Mouse (Mus musculus): Measurements from ENCODE around the gene Zfand2a. TPM values are rescaled to one million over a fixed set of nuclear protein-coding genes. Genes with fewer than 3 reads are reported as not detected.

The Zfand2a gene
- polyA plus RNA-seq, 1 experiment from 2014 or later = 5.7 TPM

- Histone ChIP-seq H3K4me2 (no peak overlapping the region), H3K36me3 (ENCODE audit: control insufficient read depth, insufficient read depth, low read length) (no peaks in the 10 kb centered on the region), H3K27me3 (replicated peaks; ENCODE audit: control insufficient read depth, insufficient read depth, low read length) (no peaks in the 10 kb centered on the region), H3K4me1 (replicated peaks; ENCODE audit: control insufficient read depth, insufficient read depth, low read length) (peaks cover 5% of the 10 kb centered on the region), H3K9ac (ENCODE audit: low read depth, low read length) (no peak overlapping the region), H3K27ac (ENCODE audit: low read depth, low read length) (no peak overlapping the region), H3K4me3 (ENCODE audit: low read depth, low read length) (no peak overlapping the region), H3K9me3 (ENCODE audit: control insufficient read depth, low read length) (no peaks in the 10 kb centered on the region)
- ATAC-seq (replicated peaks; ENCODE audit: low FRiP score) = no peak
- no peak for DNase-seq (ENCODE audit: low spot score)
- 74% methylated on average over 7 of the region's 7 CpGs for WGBS
Measured at GRCm38 (mm10) chr5:139432747-139433508, 51.4 kb downstream of the Zfand2a start.

- 82% methylated on average over 6 of the region's 6 CpGs for WGBS
- no peaks in the 10 kb centered on the region for H3K27me3 ChIP-seq (replicated peaks; ENCODE audit: control insufficient read depth, insufficient read depth, low read length)
- no peak for ATAC-seq (replicated peaks; ENCODE audit: low FRiP score)
- no peak for DNase-seq (ENCODE audit: low spot score)
- peaks cover 5% of the 10 kb centered on the region for H3K4me1 ChIP-seq (replicated peaks; ENCODE audit: control insufficient read depth, insufficient read depth, low read length)
- no peak overlapping the region for H3K9ac ChIP-seq (ENCODE audit: low read depth, low read length)
- H3K4me3 ChIP-seq (ENCODE audit: low read depth, low read length) = no peak overlapping the region
- H3K36me3 ChIP-seq (ENCODE audit: control insufficient read depth, insufficient read depth, low read length) = no peaks in the 10 kb centered on the region
- H3K9me3 ChIP-seq (ENCODE audit: control insufficient read depth, low read length) = no peaks in the 10 kb centered on the region
- no peak overlapping the region for H3K4me2 ChIP-seq
- no peak overlapping the region for H3K27ac ChIP-seq (ENCODE audit: low read depth, low read length)
Measured at GRCm38 (mm10) chr5:139432333-139432732, 52.0 kb downstream of the Zfand2a start.

GRCm38 (mm10) chr5:139429818-139430341 is 54.5 kb downstream of the Zfand2a start:
- Histone ChIP-seq H3K4me1 (replicated peaks; ENCODE audit: control insufficient read depth, insufficient read depth, low read length) (peaks cover 5% of the 10 kb centered on the region), H3K9me3 (ENCODE audit: control insufficient read depth, low read length) (no peaks in the 10 kb centered on the region), H3K4me2 (no peak overlapping the region), H3K36me3 (ENCODE audit: control insufficient read depth, insufficient read depth, low read length) (no peaks in the 10 kb centered on the region), H3K27ac (ENCODE audit: low read depth, low read length) (no peak overlapping the region), H3K9ac (ENCODE audit: low read depth, low read length) (no peak overlapping the region), H3K4me3 (ENCODE audit: low read depth, low read length) (no peak overlapping the region), H3K27me3 (replicated peaks; ENCODE audit: control insufficient read depth, insufficient read depth, low read length) (no peaks in the 10 kb centered on the region)
- DNase-seq (ENCODE audit: low spot score) = no peak
- whole genome bisulfite sequencing = 62% methylated on average over 12 of the region's 12 CpGs
- ATAC-seq (replicated peaks; ENCODE audit: low FRiP score) = no peak

GRCm38 (mm10) chr5:139427989-139428388 is 56.4 kb downstream of the Zfand2a start:
- no peak overlapping the region for H3K4me3 ChIP-seq (ENCODE audit: low read depth, low read length)
- no peak overlapping the region for H3K9ac ChIP-seq (ENCODE audit: low read depth, low read length)
- H3K36me3 ChIP-seq (ENCODE audit: control insufficient read depth, insufficient read depth, low read length) = no peaks in the 10 kb centered on the region
- no peaks in the 10 kb centered on the region for H3K27me3 ChIP-seq (replicated peaks; ENCODE audit: control insufficient read depth, insufficient read depth, low read length)
- WGBS = 85% methylated on average over 9 of the region's 9 CpGs
- no peak for ATAC-seq (replicated peaks; ENCODE audit: low FRiP score)
- H3K9me3 ChIP-seq (ENCODE audit: control insufficient read depth, low read length) = no peaks in the 10 kb centered on the region
- peaks cover 2% of the 10 kb centered on the region; the same call in 1 of the 2 replicates for H3K4me1 ChIP-seq (replicated peaks; ENCODE audit: control insufficient read depth, insufficient read depth, low read length)
- no peak overlapping the region for H3K27ac ChIP-seq (ENCODE audit: low read depth, low read length)
- H3K4me2 ChIP-seq = no peak overlapping the region
- DNase-seq (ENCODE audit: low spot score) = no peak

- Histone ChIP-seq H3K36me3 (ENCODE audit: control insufficient read depth, insufficient read depth, low read length) (no peaks in the 10 kb centered on the region), H3K9me3 (ENCODE audit: control insufficient read depth, low read length) (no peaks in the 10 kb centered on the region), H3K9ac (ENCODE audit: low read depth, low read length) (no peak overlapping the region), H3K4me3 (ENCODE audit: low read depth, low read length) (no peak overlapping the region), H3K4me1 (replicated peaks; ENCODE audit: control insufficient read depth, insufficient read depth, low read length) (peaks cover 2% of the 10 kb centered on the region; the same call in 1 of the 2 replicates), H3K27ac (ENCODE audit: low read depth, low read length) (no peak overlapping the region), H3K4me2 (no peak overlapping the region), H3K27me3 (replicated peaks; ENCODE audit: control insufficient read depth, insufficient read depth, low read length) (no peaks in the 10 kb centered on the region)
- 83% methylated on average over 9 of the region's 9 CpGs for WGBS
- DNase-seq (ENCODE audit: low spot score) = no peak
- ATAC-seq (replicated peaks; ENCODE audit: low FRiP score) = no peak
Measured at GRCm38 (mm10) chr5:139427001-139427400, 57.3 kb downstream of the Zfand2a start.

GRCm38 (mm10) chr5:139425198-139425597 is 59.2 kb downstream of the Zfand2a start:
- ATAC-seq (replicated peaks; ENCODE audit: low FRiP score) = no peak
- WGBS = 87% methylated on average over 9 of the region's 9 CpGs

GRCm38 (mm10) chr5:139423026-139423865 is 61.1 kb downstream of the Zfand2a start, which contains the start of gene Gper1:
Gene Gper1, plus strand, starts transcription at chr5:139423151.
- no peak for DNase-seq (ENCODE audit: low spot score)
- Histone ChIP-seq H3K4me1 (replicated peaks; ENCODE audit: control insufficient read depth, insufficient read depth, low read length) (0 out of 2 replicates have a peak, but pooled peaks cover 2% of the 10 kb centered on the region), H3K27ac (ENCODE audit: low read depth, low read length) (no peak within 1 kb of the TSS), H3K36me3 (ENCODE audit: control insufficient read depth, insufficient read depth, low read length) (no peaks in the 10 kb centered on the region), H3K9ac (ENCODE audit: low read depth, low read length) (no peak within 1 kb of the TSS; the same call in 1 of the 2 replicates), H3K9me3 (ENCODE audit: control insufficient read depth, low read length) (no peaks in the 10 kb centered on the region), H3K4me2 (no peak within 1 kb of the TSS), H3K27me3 (replicated peaks; ENCODE audit: control insufficient read depth, insufficient read depth, low read length) (no peaks in the 10 kb centered on the region), H3K4me3 (ENCODE audit: low read depth, low read length) (no peak within 1 kb of the TSS)
- ATAC-seq (replicated peaks; ENCODE audit: low FRiP score) = no peak
- 74% methylated on average over 21 of the region's 21 CpGs for WGBS

More at GRCm38 (mm10) chr5:139425198-139425597, 59.2 kb downstream of the Zfand2a start:
- H3K4me1 ChIP-seq (replicated peaks; ENCODE audit: control insufficient read depth, insufficient read depth, low read length) = peaks cover 2% of the 10 kb centered on the region; the same call in 1 of the 2 replicates
- no peak overlapping the region for H3K4me2 ChIP-seq
- H3K9ac ChIP-seq (ENCODE audit: low read depth, low read length) = no peak overlapping the region
- H3K27me3 ChIP-seq (replicated peaks; ENCODE audit: control insufficient read depth, insufficient read depth, low read length) = no peaks in the 10 kb centered on the region
- H3K9me3 ChIP-seq (ENCODE audit: control insufficient read depth, low read length) = no peaks in the 10 kb centered on the region
- no peak overlapping the region for H3K27ac ChIP-seq (ENCODE audit: low read depth, low read length)
- no peak overlapping the region for H3K4me3 ChIP-seq (ENCODE audit: low read depth, low read length)
- no peaks in the 10 kb centered on the region for H3K36me3 ChIP-seq (ENCODE audit: control insufficient read depth, insufficient read depth, low read length)
- no peak for DNase-seq (ENCODE audit: low spot score)
